Mouse (Mus musculus): ENCODE results near the gene Ccnd1.

Gene Ccnd1

DNA sequence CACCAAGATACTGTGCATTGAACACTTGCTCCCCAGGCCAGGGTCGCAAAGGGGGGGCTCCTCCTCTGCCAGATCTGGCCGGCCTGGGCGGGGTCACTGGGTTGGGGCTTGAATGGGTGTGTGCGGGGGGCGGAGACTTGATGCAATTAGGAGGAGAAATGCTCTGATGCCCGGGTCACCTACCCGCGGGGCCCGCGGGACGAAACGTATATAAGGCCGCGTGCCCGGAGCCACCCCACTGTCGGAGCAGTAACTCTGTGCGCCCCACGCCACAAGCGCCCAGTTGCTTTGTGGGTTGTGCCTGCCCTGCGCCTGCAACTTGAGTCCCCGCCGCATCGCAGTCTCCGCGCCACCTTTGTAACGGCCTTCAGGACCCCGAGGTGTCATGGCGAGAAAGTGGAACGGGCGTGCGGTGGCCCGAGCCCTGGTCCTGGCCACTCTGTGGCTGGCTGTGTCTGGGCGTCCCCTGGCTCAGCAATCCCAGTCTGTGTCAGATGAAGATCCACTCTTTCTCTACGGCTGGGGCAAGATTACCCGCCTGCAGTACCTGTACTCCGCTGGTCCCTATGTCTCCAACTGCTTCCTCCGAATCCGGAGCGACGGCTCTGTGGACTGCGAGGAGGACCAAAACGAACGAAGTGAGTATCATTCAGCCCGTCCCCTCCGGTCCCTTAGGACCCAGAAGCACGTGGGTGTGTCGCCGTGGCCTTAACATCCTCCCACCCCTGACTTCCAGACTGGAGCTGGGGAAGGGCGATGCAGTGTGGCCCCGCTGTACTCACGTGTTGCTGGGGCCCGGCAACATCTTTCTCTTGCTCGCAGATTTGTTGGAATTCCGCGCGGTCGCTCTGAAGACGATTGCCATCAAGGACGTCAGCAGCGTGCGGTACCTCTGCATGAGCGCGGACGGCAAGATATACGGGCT is 43.2 kb downstream of the Ccnd1 start, which contains the start of gene Fgf15:
Gene Fgf15 (plus strand): TSS at position 238 of the 925 bp plus-strand sequence.
- TF ChIP-seq GATA4 (IDR thresholded peaks at IDR 0.05; ENCODE audit: insufficient replicate concordance, low read length): no peak

- no peak for TF ChIP-seq GATA4 (IDR thresholded peaks at IDR 0.05; ENCODE audit: insufficient replicate concordance, low read length)
These were observed 44.2 kb downstream of the Ccnd1 start for GRCm38 (mm10) chr7:144895305-144896111.

DNA sequence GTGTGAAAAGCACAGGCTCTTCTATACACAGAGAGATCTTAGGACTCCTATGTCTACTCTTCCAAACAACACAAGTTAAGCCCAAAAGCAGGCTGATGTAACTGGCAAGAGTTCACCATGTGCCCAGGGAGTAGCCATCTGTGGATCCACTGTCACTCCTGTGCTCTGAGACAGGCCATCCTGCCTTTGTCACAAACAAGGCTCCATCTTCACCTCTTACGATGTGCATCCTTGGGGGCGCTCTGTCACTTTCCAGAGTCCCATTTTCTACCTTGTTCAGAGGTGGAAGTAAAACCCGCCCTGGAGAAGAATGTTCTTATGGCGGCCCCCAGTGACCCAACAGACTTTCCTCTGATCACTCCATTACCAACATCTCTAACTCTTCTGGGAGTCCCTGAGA is 45.0 kb downstream of the Ccnd1 start:
- no peak for TF ChIP-seq GATA4 (IDR thresholded peaks at IDR 0.05; ENCODE audit: insufficient replicate concordance, low read length)

- TF ChIP-seq GATA4 (IDR thresholded peaks at IDR 0.05; ENCODE audit: insufficient replicate concordance, low read length): no peak
These were observed 45.5 kb downstream of the Ccnd1 start for GRCm38 (mm10) chr7:144894191-144894590.

DNA sequence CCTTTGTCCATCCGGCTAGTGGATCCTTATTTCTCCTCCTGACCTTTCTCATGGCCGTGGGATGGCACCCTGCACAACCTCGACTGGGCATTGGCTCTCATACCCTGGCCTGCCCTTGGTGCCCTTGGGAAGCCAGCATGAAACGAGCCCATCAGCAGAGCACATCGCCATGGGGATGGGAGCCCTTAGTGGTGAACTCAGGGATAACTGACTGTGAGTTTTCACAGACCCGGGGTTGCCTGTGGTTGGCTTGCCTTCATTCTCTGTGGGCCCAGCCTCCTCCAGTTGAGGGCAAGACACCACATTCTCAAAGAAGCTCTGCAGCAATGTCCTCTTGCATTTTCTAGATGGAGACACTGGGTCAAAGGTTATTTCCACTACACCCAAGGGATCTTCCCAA is 47.4 kb downstream of the Ccnd1 start:
- TF ChIP-seq GATA4 (IDR thresholded peaks at IDR 0.05; ENCODE audit: insufficient replicate concordance, low read length): no peak

GRCm38 (mm10) chr7:144891863-144892262 is 47.9 kb downstream of the Ccnd1 start:
- TF ChIP-seq GATA4 (IDR thresholded peaks at IDR 0.05; ENCODE audit: insufficient replicate concordance, low read length): no peak

GRCm38 (mm10) chr7:144888564-144889299 is 51.0 kb downstream of the Ccnd1 start:
- no peak for TF ChIP-seq GATA4 (IDR thresholded peaks at IDR 0.05; ENCODE audit: insufficient replicate concordance, low read length)

- TF ChIP-seq GATA4 (IDR thresholded peaks at IDR 0.05; ENCODE audit: insufficient replicate concordance, low read length): no peak
These were observed 52.1 kb downstream of the Ccnd1 start for GRCm38 (mm10) chr7:144887672-144888071.

DNA sequence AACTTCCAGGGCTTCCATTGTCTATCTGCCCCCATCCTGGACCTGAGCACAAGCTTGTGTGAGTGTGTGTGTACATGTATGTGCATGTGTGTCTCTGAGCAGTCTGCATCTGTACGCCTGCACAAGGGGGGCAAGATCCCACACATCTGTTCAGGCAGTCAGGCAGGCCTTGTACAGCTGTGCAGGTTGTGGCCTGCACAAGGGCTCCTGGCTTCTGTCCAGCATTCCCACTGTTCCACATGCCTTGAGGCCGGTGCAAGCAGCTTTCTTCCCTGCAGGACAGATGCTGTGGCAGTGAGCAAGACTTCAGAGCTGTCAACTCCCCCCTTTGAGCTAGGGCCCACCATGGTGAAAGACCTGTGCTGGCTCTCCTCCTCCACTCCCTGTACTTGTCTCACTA is 56.6 kb downstream of the Ccnd1 start:
- no peak for TF ChIP-seq GATA4 (IDR thresholded peaks at IDR 0.05; ENCODE audit: insufficient replicate concordance, low read length)

Measured in liver, adult (tissue).